Mouse (Mus musculus) liver, embryonic 13.5 days (tissue): Measurements from ENCODE around the gene Sprn. TPM values are rescaled to one million over a fixed set of nuclear protein-coding genes. Genes with fewer than 3 reads are reported as not detected.

Experiments used
- ATAC-seq: fragments of 200-750 bp; cut with Nextera tagmentation; 2 replicates; pipeline ENCODE4 v1.8.0; 2017; ENCODE audit warnings: low read depth, mild to moderate bottlenecking, moderate number of reproducible peaks, moderate library complexity
- DNase-seq: peaks from one replicate; pipeline ENCODE4 v3.0.0; 2022
- H3K27ac ChIP-seq: fragments of 300-500 bp; sonication (generic); 2 replicates; pipeline ENCODE4 v1.5.1; 2015; ENCODE audit warnings: moderate library complexity, mild to moderate bottlenecking, inconsistent platforms
- H3K27me3 ChIP-seq: fragments of 300-500 bp; sonication (generic); 2 replicates; pipeline ENCODE4 v1.6.1; 2015; ENCODE audit warnings: mild to moderate bottlenecking, inconsistent platforms
- H3K36me3 ChIP-seq: fragments of 300-500 bp; sonication (generic); 2 replicates; pipeline ENCODE4 v1.6.1; 2015; ENCODE audit warnings: mild to moderate bottlenecking, inconsistent platforms
- H3K4me1 ChIP-seq: fragments of 300-500 bp; sonication (generic); replicated peaks from 2 replicates; pipeline ENCODE4 v1.6.1; 2015; ENCODE audit warnings: inconsistent platforms
- H3K4me2 ChIP-seq: fragments of 300-500 bp; sonication (generic); 2 replicates; pipeline ENCODE4 v1.6.1; 2015; ENCODE audit warnings: inconsistent platforms, mild to moderate bottlenecking, moderate library complexity
- H3K4me3 ChIP-seq: fragments of 300-500 bp; sonication (generic); replicated peaks from 2 replicates; pipeline ENCODE4 v1.5.1; 2015; ENCODE audit warnings: mild to moderate bottlenecking, inconsistent platforms
- H3K9ac ChIP-seq: fragments of 300-500 bp; sonication (generic); 2 replicates; pipeline ENCODE4 v1.6.1; 2015; ENCODE audit warnings: mild to moderate bottlenecking, inconsistent platforms
- H3K9me3 ChIP-seq: fragments of 300-500 bp; sonication (generic); replicated peaks from 2 replicates; pipeline ENCODE4 v1.6.1; 2016; ENCODE audit warnings: inconsistent platforms
- WGBS: fragments of 180-500 bp; shearing (Covaris S2); methylation state at CpG from one replicate; pipeline ENCODE4 v1.1.7; 2015; ENCODE audit not compliant: insufficient replicate concordance; 5-methylcytosine and 5-hydroxymethylcytosine counted together
- polyA plus RNA-seq: library from polyadenylated mRNA; unstranded; fragments of >200 nt; fragmentation: Nextera tagmentation; extraction: Ambion mirVana; gene quantifications from 2 replicates; pipeline ENCODE4 v1.2.1, GENCODE M21; 2015

Gene Sprn
- polyA plus RNA-seq, 1 experiment from 2014 or later: 0.02 TPM

- H3K9ac ChIP-seq: no peak overlapping the region
- ATAC-seq (no peak), DNase-seq (no peak)
- H3K27me3 ChIP-seq: no peaks in the 10 kb centered on the region
- H3K36me3 ChIP-seq: no peaks in the 10 kb centered on the region
- 12% methylated on average over 4 of the region's 4 CpGs for WGBS
- H3K27ac ChIP-seq: no peak overlapping the region
- peaks cover 33% of the 10 kb centered on the region for H3K4me1 ChIP-seq
- no peak overlapping the region for H3K4me3 ChIP-seq
- H3K4me2 ChIP-seq: no peak overlapping the region
- H3K9me3 ChIP-seq: no peaks in the 10 kb centered on the region
Measured at GRCm38 (mm10) chr7:140122765-140123164, 31.9 kb downstream of the Sprn start.

DNA sequence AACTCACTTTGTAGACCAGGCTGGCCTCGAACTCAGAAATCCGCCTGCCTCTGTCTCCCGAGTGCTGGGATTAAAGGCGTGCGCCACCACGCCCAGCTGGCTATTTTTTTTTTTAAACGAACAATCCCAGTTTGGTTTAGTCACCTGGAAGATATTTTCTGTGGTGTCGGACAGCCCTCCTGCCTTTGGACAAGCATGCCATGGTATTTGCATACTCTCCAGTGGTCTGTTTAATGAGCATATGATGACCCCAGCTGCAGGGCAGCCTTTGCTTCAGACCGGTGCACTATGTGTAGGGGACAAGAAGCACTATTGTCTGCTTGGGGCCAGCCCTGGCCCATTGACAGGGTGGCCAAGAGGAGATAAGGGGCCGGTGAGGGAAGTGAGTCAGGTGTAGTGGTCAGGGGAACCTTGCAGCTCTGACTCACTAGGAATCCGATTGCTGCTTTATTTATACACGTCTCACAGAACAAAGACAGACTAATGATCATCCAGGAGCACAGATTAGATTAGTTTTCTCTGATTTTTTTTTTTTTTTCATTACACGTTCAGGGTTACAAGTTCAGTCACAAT, 33.3 kb downstream of the Sprn start:
- H3K4me1 ChIP-seq: peaks cover 34% of the 10 kb centered on the region
- DNase-seq (no peak), ATAC-seq (no peak)
- WGBS: 53% methylated on average over 13 of the region's 13 CpGs
- H3K4me3 ChIP-seq: no peak overlapping the region
- no peak overlapping the region for H3K9ac ChIP-seq
- no peaks in the 10 kb centered on the region for H3K36me3 ChIP-seq
- H3K27me3 ChIP-seq: no peaks in the 10 kb centered on the region
- no peak overlapping the region for H3K27ac ChIP-seq
- no peak overlapping the region for H3K4me2 ChIP-seq
- H3K9me3 ChIP-seq: no peaks in the 10 kb centered on the region

DNA sequence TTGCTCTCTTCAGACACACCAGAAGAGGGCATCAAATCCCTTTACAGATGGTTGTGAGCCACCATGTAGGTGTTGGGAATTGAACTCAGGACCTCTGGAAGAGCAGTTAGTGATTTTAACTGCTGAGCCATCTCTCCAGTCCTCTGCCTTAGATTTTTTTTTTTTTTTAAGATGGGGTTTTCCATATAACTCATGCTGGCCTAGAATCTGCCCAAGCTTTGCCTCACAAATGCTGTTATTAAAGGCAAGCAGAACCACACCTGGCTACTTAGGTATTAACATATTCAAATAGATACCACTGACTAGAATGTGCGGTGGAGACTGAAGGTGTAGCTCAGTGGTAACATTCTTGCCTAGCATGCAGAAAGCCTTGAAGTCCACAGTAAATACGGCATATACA, 34.2 kb downstream of the Sprn start:
- 72% methylated on average over 2 of the region's 2 CpGs for WGBS

DNA sequence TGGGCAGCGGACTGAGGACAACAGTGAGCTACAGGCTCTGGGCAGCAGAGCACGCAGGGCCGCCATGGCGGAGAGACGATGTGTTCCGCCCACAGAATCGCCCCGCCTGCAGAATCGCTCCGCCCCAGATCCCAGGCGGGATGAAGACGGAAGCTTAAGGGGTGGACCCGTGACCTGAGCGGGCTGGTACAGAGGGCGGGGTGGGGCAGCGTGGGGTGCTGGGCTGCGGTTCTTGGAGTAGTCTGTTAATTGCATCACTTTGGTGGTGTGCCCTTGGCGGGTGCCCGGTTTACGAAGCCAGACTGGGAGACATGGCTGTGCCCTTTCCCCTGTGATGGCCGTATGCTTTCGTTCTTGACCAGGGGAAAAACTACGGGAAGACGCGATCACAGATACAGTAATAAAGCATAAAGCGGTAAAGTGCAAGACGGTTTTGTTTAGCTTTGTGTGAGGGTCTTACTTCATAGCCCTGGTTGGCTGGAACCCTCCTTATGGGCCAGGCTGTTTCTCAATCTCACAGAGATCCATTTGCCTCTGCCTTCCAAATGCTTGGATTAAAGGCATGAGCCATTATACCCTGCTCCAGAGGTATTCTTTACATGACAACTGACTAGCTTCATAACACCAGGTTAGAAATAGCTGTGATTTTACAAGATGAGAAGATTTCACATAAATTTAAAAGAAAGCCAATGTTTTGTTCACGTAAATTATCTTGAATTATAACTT, 38.2 kb downstream of the Sprn start, which contains the start of gene Echs1:
TSS of gene Echs1 (minus strand) at position 148 of the 726 bp plus-strand sequence.
- H3K27ac ChIP-seq: peak within 1 kb of the TSS; percentile 86
- peak within 1 kb of the TSS; percentile 94 for H3K4me2 ChIP-seq
- H3K9me3 ChIP-seq: no peaks in the 10 kb centered on the region
- no peaks in the 10 kb centered on the region for H3K27me3 ChIP-seq
- peak within 1 kb of the TSS; percentile 75 for H3K9ac ChIP-seq
- peaks cover 23% of the 10 kb centered on the region for H3K4me1 ChIP-seq
- H3K4me3 ChIP-seq: peak within 1 kb of the TSS; percentile 69
- peak; percentile 99 for ATAC-seq
- H3K36me3 ChIP-seq: peaks cover 15% of the 10 kb centered on the region
- WGBS: 3% methylated on average over 28 of the region's 28 CpGs
- peak; percentile 88 for DNase-seq

More for the DNA sequence above, 34.2 kb downstream of the Sprn start:
- no peaks in the 10 kb centered on the region for H3K36me3 ChIP-seq
- H3K27me3 ChIP-seq: no peaks in the 10 kb centered on the region
- ATAC-seq: no peak
- H3K4me3 ChIP-seq: no peak overlapping the region
- peaks cover 33% of the 10 kb centered on the region for H3K4me1 ChIP-seq
- H3K27ac ChIP-seq: no peak overlapping the region
- H3K4me2 ChIP-seq: no peak overlapping the region
- H3K9ac ChIP-seq: no peak overlapping the region
- no peak for DNase-seq
- no peaks in the 10 kb centered on the region for H3K9me3 ChIP-seq

GRCm38 (mm10) chr7:140115583-140116328, 38.9 kb downstream of the Sprn start, which contains the start of gene Paox:
Gene Paox, plus strand, starts transcription at chr7:140115799.
- peak within 1 kb of the TSS; percentile 94 for H3K4me2 ChIP-seq
- peak; percentile 53 for DNase-seq
- H3K4me3 ChIP-seq: peak within 1 kb of the TSS; percentile 69
- H3K4me1 ChIP-seq: peaks cover 23% of the 10 kb centered on the region
- H3K36me3 ChIP-seq: peaks cover 22% of the 10 kb centered on the region
- no peaks in the 10 kb centered on the region for H3K9me3 ChIP-seq
- no peaks in the 10 kb centered on the region for H3K27me3 ChIP-seq
- peak within 1 kb of the TSS; percentile 86 for H3K27ac ChIP-seq
- peak; percentile 69 for ATAC-seq
- 1% methylated on average over 23 of the region's 23 CpGs for WGBS
- H3K9ac ChIP-seq: peak within 1 kb of the TSS; percentile 75

- no peak overlapping the region for H3K27ac ChIP-seq
- no peak for ATAC-seq
- H3K9ac ChIP-seq: no peak overlapping the region
- 51% methylated on average over 3 of the region's 3 CpGs for WGBS
- no peaks in the 10 kb centered on the region for H3K27me3 ChIP-seq
- no peaks in the 10 kb centered on the region for H3K9me3 ChIP-seq
- H3K36me3 ChIP-seq: peaks cover 55% of the 10 kb centered on the region
- no peak overlapping the region for H3K4me2 ChIP-seq
- H3K4me1 ChIP-seq: peaks cover 19% of the 10 kb centered on the region
- DNase-seq: no peak
- H3K4me3 ChIP-seq: no peak overlapping the region
Measured at GRCm38 (mm10) chr7:140111943-140112342, 42.7 kb downstream of the Sprn start.

DNA sequence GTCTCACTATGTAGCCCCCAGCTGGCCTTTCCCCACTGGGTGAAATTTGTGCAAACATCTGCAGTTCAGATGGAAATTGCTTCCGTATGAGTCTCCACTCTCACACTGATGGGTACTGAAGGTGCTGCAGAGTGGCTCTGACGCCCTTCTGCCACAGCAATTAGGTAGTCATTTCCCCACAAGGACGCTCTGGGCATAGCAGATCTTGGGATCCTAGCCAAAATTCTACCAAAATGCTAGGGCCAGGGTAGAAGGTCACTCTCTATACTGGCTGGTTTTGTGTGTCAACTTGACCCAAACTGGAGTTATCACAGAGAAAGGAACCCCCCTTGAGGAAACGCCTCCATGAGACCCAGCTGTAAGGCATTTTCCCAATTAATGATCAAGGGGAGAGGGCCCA, 50.7 kb downstream of the Sprn start:
- no peaks in the 10 kb centered on the region for H3K9me3 ChIP-seq
- 72% methylated on average over 4 of the region's 4 CpGs for WGBS
- H3K27ac ChIP-seq: no peak overlapping the region
- H3K27me3 ChIP-seq: no peaks in the 10 kb centered on the region
- H3K36me3 ChIP-seq: peaks cover 20% of the 10 kb centered on the region
- no peak overlapping the region for H3K4me3 ChIP-seq
- H3K4me1 ChIP-seq: peaks cover 15% of the 10 kb centered on the region
- no peak overlapping the region for H3K9ac ChIP-seq
- no peak for DNase-seq
- no peak overlapping the region for H3K4me2 ChIP-seq
- no peak for ATAC-seq

DNA sequence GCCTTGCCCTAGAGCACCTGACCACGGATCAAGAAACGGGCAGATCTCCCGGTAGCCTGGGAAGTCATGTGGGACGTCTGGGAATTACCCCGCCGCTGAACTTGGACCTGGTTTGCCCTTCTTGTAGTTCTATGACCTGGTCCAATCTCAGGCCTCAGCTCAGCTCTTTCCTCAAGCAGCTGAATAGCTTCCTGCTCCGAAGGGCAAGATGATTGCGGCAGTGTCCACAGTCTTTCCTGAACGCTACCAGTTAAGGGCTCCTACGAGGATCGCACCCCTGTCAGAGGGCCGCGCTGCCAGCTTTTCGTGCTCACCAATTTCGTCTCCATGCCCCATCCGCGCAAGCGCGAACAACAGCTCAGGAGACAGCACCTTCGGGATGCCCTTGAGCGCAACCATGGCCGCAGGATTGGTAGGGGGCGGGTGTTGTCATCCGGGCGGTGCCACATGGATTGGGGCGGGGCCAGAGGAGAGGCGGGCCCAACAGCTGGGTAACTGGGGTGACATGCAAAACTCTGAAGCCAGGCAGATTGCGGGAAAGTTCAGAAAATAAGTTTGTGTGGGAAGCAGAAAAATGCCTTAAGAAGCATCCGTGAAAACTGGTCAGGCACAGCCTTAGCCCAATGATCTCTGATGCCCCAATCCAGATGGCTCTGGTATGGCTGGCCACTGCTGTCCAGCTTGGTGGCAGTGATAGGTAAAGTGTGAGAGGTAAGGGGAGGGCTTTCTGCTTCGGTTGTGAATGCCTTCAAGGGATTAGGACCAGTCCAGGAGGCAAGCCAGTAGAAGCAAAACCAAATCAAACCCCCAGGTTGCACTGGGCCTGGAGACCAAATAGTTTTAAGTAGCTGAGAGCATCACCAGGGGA, 52.5 kb downstream of the Sprn start, which contains the start of gene Fuom:
TSS of gene Fuom (minus strand) at position 449 of the 868 bp plus-strand sequence.
- H3K27ac ChIP-seq: no peak within 1 kb of the TSS
- peak; percentile 80 for DNase-seq
- 3% methylated on average over 30 of the region's 30 CpGs for WGBS

DNA sequence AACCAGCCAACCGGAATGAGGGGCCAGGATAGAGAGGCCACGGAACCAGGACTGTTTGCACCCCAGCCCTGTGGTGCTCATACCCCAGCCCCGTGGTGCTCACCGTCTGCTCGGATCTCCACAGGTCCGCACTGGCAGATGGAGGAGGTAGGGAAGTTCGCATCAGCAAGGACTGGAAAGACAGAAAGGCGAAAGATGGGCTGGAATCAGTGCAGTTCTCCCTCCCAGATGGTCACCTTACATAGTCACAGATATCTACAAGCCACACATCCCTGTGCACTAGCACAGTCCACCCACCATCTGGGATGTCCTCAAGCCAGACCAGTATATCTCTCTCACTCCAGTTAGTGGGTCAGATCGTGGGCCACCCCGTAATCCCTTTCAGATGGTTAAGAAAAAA, 53.2 kb downstream of the Sprn start:
- no peak for DNase-seq
- H3K4me3 ChIP-seq: peak overlapping the region; percentile 52

More for the DNA sequence above, 52.5 kb downstream of the Sprn start, which contains the start of gene Fuom:
- H3K9ac ChIP-seq: peak within 1 kb of the TSS; percentile 66
- peaks cover 7% of the 10 kb centered on the region for H3K36me3 ChIP-seq
- H3K4me2 ChIP-seq: peak within 1 kb of the TSS; percentile 69
- H3K27me3 ChIP-seq: no peaks in the 10 kb centered on the region
- H3K9me3 ChIP-seq: no peaks in the 10 kb centered on the region
- ATAC-seq: peak; percentile 88
- peak within 1 kb of the TSS; percentile 52 for H3K4me3 ChIP-seq
- H3K4me1 ChIP-seq: peaks cover 21% of the 10 kb centered on the region

More for the DNA sequence above, 53.2 kb downstream of the Sprn start:
- peak overlapping the region; percentile 66; the same call in 1 of the 2 replicates for H3K9ac ChIP-seq
- no peak overlapping the region for H3K27ac ChIP-seq
- no peak for ATAC-seq
- peak overlapping the region; percentile 69 for H3K4me2 ChIP-seq
- peaks cover 4% of the 10 kb centered on the region; the same call in 1 of the 2 replicates for H3K36me3 ChIP-seq
- no peaks in the 10 kb centered on the region for H3K9me3 ChIP-seq
- 78% methylated on average over 10 of the region's 10 CpGs for WGBS
- no peaks in the 10 kb centered on the region for H3K27me3 ChIP-seq
- H3K4me1 ChIP-seq: peaks cover 21% of the 10 kb centered on the region
